Mouse (Mus musculus) CD4-positive helper T cell, adult 2 months (primary cell): ENCODE data around the gene Tmem176a.
"Not testable (repeated sequence)": the region's sequence is repeated elsewhere in the genome, so short reads cannot be mapped to it uniquely, and the experiment has no call there.

Experiments used
- DNase-seq: peaks from one replicate; pipeline ENCODE4 v3.0.0-alpha.2; 2012; ENCODE audit warnings: low read depth, missing footprints, low spot score

Tmem176a gene

GRCm38 (mm10) chr6:48840371-48840969 lies at the start of gene Tmem176a:
Gene Tmem176a (plus strand): TSS chr6:48840919.
- DNase-seq, result no peak

DNA sequence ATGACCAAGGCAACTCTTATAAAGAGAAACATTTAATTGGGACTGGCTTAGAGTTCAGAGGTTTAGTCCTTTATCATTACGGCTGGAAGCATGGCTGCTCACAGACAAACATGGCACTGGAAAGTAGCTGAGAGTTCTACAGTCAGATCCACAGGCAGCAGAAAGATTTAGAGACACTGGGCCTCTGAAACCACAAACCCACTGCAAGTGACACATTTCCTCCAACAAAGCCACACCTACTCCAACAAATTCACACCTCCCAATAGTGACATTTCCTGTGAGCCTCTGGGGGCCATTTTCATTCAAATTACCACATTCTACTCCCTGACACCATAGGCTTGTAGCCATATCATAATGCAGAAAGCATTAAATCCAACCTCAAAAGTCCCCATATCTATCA lies 38.8 kb upstream of the Tmem176a start:
- peak; percentile 87 for DNase-seq

DNA sequence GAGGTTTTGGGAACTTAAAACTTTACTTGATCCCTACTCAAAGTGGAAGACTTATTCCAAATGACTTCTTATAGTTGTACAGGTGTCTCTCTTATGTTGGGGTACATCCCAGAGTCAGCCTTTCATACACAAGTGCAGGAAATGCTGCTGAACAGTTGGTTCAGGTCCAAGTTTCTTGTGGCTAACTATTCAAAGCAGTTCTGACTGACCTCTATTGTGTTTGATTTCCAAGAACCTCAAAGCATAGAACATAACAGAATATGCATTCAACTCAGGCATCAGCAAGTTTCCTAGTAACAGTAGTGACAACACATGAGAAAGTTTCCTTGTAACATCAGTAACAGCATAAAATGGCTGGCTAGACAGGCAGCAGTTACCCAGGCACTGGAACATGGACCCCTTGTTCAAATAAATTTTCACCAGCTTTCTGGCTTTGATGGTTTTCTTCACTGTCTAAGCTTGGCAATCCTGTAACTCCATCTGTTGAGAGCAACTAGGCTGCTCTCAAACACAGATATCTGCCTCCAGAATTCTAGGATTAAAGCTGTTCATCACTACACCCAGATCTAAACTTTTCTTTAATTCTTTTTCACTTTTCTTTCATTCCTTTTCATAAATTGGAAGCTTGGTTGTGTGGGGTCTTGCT lies 37.2 kb upstream of the Tmem176a start:
- peak; percentile 16 for DNase-seq

DNA sequence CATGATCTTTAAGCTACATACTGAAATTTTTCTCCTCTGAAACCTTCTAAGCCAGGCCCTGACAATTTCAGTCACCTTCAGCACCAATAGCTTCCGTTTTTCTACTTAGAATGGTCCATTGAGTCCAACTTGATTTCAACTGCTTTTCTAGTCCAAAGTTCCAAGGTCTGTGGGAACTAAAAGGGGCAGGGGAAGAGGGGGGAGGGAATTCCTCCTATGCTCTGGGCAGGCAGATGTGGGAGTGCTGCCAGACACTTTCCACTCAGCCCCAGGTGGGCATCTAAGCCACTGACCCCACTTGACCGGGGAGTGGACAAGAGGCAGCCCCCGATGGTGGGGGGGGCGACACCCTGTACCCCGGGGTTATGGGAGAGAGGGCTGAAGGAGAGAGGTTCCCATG lies 36.4 kb upstream of the Tmem176a start:
- DNase-seq, result no peak

DNA sequence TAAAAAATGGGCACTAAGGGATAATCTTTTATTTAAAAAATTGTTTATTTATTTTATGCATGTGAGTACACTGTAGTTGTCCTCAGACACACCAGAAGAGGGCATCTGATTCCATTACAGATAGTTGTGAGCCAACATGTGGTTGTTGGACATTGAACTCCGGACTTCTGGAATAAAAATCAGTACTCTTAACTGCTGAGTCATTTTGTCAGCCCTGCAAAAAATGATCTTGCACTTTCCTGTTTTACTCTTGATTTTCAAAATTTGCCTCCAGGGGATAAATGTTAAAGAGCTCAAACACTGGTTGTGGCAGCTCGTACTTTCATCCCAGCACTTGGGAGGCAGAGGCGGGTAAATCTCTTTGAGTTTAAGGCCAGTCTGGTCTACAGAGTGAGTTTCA lies 34.0 kb upstream of the Tmem176a start:
- no peak for DNase-seq

DNA sequence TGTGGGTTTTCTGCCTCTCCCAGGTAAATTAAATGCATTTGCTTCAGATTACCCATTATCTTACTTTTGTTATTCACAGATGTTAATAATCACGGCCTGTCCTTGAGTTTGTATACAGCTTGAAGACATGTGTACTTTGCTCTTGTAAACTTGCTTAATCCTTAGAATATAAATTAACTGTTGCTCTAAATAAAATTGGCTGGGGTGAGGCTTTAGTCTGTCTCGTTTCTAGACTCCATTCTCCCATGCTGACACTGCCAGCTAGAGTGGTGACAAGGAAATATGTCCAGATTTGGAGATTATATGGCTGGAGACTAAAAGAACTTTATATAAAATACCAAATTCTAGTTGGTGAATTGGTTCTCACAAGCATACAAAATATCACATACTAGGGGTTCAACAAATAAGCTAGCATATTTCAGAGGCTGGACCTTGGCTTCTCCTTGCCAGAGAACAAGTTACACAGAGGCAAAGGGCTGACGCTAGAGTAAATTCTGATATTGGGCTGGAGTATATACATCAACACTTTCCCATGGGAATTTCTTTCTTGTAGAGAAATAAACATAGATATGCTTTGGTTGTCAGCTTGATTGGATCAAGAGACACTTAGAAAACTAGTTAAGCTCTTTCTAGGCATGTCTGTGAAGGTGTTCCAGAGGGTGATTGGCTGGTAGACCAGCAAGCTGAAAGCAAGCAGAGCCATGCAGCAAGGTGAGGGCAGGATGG lies 31.1 kb upstream of the Tmem176a start:
- DNase-seq, result no peak

GRCm38 (mm10) chr6:48815013-48815412 lies 25.7 kb upstream of the Tmem176a start:
- no peak for DNase-seq

GRCm38 (mm10) chr6:48817815-48818214 lies 22.9 kb upstream of the Tmem176a start:
- DNase-seq, result peak; percentile 82

DNA sequence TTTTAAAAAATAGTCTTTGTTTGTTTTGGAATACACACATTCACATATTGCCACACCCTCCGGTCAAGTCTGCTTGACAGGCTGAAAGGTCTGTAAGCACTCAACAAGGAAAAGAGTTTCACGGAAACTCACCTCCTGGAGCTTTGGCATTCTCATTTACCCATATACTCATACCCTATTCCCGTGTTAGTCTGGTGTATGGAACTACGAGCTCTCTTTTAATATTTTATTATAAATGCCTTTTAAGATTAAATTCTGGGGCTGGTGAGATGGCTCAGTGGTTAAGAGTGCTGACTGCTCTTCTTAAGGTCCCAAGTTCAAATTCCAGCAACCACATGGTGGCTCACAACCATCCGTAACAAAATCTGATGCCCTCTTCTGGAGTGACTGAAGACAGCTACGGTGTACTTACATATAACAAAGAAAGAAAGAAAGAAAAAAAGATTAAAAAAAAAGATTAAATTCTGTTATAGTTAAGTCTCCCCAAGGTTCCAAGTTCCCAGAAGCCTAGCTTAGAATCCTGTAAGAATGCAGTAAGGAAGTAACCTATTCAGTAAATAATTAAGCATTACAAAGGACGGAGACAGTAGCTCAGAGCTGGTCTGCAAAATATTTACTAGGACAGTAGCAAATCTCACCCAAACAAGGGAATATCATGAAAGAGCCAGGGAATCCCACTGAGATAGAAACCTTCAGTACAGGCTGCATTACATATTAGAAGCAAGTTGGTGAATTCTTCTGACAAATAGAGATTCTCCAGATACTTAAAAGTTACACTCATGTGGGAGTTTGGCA lies 18.5 kb upstream of the Tmem176a start:
- DNase-seq, result not testable (repeated sequence)

DNA sequence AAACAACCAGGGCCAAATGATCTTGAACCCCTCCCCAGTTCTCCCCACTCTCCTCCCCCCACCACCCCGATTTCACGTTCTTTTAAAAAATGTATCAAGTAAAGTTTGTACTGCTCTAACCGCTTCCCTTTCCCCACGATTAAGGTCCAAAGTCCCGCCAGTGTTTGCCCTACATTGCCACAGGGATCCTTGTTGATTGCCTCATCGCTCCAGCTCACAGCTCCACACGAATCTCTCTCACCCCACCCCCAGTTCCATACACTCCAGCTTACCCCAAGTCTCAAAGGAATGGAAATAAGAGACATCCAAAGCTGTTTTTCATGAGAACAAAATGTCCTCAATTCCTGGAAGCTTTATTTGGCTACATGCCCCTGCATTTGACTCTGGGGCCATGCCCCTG lies 15.7 kb upstream of the Tmem176a start:
- DNase-seq, result no peak

- DNase-seq, result no peak
Observed at GRCm38 (mm10) chr6:48828976-48829375, 11.7 kb upstream of the Tmem176a start.

DNA sequence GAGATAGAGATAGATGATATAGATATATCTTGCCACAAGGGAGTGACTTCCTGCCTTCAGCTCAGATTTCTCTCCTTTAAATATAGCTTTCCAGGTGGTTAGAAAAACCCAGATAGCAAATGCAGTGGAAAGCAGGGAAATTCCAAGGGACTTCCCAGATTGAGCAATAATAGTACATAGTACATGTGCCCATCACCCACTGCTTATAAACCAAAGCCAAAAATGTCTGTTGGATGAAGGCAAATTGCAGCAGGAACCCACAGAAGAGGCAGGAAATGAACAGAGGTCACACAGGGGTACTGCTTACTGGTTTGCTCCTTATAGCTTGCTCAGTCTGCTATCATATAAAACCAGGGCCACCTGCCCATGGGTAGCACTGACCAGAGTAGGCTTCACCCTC lies 11.1 kb upstream of the Tmem176a start:
- peak; percentile 51 for DNase-seq

GRCm38 (mm10) chr6:48830241-48830640 lies 10.5 kb upstream of the Tmem176a start:
- DNase-seq, result no peak

DNA sequence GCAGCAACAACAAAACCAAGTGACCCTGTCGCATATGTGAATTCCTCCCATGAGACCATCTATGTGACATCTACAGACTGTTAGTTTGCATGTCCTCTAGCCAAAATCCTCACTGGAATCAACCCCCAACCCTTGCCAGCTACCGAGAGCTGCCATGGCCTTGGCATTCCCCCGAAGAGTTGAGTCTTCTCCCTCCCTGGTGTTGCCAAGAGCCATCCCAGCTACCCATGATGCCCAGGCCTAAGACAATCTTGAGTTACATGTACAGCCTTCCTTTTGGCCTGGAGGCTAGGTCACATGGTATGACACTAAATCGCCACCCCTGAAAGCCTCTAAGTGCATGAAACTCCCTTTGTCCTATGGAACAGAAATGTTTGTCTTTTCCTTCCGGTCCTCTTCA lies 9.6 kb upstream of the Tmem176a start:
- DNase-seq, result no peak

GRCm38 (mm10) chr6:48832426-48832825 lies 8.3 kb upstream of the Tmem176a start:
- no peak for DNase-seq

DNA sequence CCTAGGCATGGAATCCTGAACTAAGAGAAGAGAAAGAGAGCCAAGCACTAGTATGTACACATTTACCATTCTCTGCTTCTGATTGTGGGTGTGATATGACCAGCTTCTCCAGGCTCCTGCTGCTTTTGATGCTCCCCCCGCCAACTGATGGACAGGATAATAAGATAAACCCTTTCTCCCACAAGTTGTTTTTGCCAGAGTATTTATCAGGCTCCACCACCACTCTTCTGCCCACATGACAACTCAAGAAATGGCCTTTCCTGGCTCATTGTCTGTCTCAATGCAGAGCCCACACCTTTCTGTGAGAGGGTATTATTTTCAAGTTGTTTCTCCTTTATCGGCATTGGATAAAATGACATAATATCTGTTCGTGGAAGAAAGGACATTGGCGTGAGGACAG lies 7.2 kb upstream of the Tmem176a start:
- no peak for DNase-seq

- DNase-seq, result no peak
Observed at GRCm38 (mm10) chr6:48835241-48835640, 5.5 kb upstream of the Tmem176a start.

- DNase-seq, result no peak
Observed at GRCm38 (mm10) chr6:48836146-48836545, 4.6 kb upstream of the Tmem176a start.

DNA sequence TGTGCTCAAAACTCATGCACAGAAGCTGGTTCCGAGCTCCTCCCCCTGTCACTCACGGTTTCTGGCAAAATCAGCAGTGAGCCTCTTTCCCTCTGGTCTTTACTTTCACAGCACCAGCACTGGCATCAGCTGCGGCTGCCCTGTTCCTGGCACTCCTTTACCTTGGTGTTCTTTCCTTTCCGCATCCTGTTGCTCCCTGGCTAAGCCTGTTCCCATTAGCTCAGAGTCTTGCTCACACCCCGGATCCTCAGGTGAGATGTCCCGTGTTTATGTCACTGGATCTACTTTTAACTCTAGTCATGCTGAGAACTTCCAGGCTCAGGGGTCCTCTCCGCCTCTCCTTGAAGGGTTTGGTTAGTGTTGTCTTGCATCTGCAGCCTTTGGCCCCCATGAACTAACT lies 3.2 kb upstream of the Tmem176a start:
- no peak for DNase-seq

DNA sequence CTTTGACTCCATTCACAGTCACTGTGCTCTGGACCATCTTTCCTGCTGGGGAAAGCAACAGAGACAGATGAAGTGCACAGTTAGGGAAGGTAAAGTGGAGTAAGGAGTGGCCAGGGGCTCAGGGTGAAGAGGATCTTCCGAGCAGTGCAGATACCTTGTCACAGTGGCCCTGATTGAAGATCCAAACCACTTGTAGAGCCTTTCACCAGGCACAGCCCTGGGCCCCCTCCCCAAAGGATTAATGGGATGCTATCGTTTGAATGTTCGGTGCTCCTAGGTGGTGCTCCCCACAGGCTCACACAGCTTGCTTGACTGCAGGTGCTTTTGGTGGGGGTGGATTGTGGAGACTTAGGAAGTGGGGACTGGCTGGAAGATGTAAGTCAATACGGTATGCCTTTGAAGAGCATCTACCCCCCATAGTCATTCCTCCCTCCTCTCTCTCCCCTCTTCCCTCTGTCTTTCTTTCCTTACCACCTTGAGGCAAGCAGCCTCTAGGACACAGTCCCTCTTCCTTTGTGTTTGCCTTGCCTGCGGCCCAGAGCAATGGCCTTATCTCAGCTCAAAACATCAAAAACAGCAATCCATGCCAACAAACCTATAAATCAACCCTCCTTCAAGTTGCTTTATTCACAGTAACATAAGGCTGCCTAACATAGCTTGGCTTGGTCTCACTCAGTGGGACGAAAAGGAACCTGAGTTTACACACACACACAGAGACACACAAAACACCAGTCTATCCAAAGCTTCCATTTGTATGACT lies 2.2 kb upstream of the Tmem176a start:
- no peak for DNase-seq

- DNase-seq, result peak; percentile 40
Observed at GRCm38 (mm10) chr6:48840973-48841625, 380 bp downstream of the Tmem176a start, which contains the start of gene Tmem176b. Gene Tmem176b (minus strand): TSS chr6:48841496.
